Mouse (Mus musculus) heart, adult 18-20 months (tissue): ENCODE results near the gene Atg2a. TPM values are rescaled to one million over a fixed set of nuclear protein-coding genes. Genes with fewer than 3 reads are reported as not detected.
"Not testable (repeated sequence)": the region's sequence is repeated elsewhere in the genome, so short reads cannot be mapped to it uniquely, and the experiment has no call there.

Source experiments
- DNase-seq, 2 experiments: peaks; one replicate each; pipeline ENCODE4 v3.0.0; 2021 to 2022; ENCODE audit warnings: mixed read lengths in 1 of 2
- total RNA-seq, 2 experiments: library from RNA; stranded (reverse); gene quantifications; 2 replicates each; pipeline ENCODE4 v1.2.3; 2021

The Atg2a gene
- total RNA-seq, 2 experiments from 2014 or later, result 21.5 to 22.1 TPM

GRCm38 (mm10) chr19:6276426-6277421 lies 35.3 kb downstream of the Atg2a start, which contains the start of gene Ehd1:
Ehd1 (plus strand) TSS chr19:6276725.
- peak; percentile 97 to 99 for DNase-seq

- DNase-seq, result peak; percentile 90 to 95
These were observed 36.4 kb downstream of the Atg2a start for GRCm38 (mm10) chr19:6277661-6278438.

GRCm38 (mm10) chr19:6278439-6279073 lies 37.1 kb downstream of the Atg2a start:
- DNase-seq, result no peak

DNA sequence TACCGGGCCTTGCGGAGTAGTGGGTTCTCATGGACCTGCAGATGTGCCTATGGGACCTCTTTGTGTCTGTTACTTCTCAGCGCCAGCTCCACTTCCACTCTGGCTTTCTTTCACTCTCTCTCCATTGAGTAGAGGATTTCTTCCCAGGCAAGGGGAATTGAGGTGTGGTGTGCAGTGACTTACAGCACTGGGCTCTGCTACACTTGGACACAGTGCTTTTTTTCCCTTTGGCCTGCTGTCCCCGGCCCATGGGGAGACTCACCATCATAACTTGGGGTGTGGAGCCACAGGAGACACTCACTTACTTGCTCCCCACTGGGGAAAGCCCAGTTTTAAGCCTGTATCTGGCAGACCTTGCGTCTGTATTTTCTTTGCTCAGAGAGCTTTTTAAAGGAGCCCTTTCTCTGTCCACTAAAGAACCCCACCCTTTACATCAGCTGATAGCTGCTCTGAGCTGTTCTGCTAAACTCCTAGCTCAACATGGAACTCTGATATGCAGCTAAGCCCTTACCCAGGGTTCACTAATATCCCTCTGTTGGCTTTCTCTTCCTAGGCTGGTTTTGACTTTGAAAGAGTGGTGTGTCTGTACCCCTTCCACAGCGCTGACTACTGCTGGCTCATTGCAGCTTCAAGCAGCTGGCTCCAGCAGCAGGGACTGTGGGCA lies 38.1 kb downstream of the Atg2a start:
- peak in 1 of 2 experiments; percentile 56 for DNase-seq

DNA sequence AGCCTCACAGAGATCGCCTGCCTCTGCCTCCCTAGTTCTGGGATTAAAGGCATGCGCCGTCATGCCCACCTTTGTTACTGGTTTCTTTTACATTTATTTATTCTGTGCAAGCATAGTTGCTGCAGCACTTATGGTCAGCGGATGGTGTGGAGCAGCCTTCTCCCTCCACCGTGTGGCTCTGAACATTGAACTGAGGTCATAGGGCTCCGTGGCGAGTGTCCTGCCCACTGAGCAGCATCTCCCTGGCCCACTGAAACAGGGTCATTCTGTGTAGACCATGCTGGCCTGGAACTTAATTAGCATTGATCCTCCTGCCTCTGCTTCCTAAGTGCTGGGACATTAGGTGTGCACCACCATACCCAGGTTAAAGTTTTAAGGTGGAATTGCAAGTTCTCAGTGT lies 39.1 kb downstream of the Atg2a start:
- no peak for DNase-seq

DNA sequence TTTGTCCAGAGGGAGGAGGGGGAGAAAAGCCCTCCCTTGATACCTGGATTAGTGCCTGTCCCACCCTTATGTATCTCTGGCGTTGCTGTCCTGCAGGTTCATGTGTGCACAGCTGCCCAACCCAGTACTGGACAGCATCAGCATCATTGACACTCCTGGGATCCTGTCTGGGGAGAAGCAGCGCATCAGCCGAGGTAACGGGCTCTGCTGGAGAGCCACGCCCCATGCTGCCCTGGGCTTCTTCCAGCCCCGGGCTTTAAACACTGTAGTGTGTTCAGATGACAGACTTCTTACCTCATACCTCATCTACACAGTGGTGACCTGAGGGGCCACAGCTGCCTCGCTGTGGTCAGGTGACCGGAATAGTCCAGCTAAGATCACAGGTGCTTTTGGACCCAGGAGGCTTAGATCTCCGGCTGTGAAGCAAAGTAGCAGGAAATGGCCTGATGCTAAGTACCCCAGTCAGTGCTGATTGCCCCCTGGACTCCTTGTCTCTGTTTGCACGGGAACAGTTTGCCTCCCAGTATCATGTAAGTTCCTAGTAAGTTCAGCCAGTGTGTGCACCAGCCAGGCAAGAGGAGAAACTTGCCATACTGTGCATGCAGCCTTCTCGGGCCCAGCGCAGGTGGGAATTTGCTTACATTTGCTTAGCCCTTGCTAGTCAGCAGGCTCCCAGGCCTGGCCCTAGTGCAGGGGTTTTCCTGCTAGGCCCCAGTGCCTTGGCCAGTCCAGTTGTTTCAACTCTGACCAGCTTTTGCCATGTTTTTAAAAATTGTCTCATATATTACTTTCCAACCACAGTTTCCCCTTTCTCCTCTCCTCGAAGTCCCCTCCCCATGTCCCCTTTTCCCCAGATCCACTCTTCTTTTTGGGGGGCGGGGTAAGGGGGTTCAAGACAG lies 39.9 kb downstream of the Atg2a start:
- DNase-seq, result no peak

- DNase-seq, result no peak
These were observed 41.5 kb downstream of the Atg2a start for GRCm38 (mm10) chr19:6283001-6283400.

DNA sequence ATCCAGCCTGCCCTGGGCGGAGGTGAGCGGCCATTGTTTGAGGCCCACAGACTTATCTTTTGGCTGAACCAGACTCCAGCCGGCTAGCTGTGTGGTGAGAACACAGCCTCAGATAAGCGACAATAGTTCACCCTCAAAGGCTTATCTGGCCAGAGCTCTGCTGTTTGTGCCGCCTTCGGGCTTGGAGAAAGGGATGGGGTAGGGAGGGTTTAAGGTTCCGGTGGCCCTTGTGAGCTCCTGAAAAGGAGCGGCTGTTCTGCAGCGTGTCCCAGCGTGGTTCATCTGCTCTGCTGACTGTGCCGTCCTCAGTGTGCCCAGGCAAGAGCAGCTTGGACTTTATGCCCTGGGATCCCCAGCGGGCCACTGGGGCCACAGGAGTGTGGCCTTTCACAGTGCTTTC lies 43.0 kb downstream of the Atg2a start:
- peak; percentile 58 to 79 for DNase-seq

GRCm38 (mm10) chr19:6285226-6285625 lies 43.8 kb downstream of the Atg2a start:
- DNase-seq, result peak in 1 of 2 experiments; percentile 46

DNA sequence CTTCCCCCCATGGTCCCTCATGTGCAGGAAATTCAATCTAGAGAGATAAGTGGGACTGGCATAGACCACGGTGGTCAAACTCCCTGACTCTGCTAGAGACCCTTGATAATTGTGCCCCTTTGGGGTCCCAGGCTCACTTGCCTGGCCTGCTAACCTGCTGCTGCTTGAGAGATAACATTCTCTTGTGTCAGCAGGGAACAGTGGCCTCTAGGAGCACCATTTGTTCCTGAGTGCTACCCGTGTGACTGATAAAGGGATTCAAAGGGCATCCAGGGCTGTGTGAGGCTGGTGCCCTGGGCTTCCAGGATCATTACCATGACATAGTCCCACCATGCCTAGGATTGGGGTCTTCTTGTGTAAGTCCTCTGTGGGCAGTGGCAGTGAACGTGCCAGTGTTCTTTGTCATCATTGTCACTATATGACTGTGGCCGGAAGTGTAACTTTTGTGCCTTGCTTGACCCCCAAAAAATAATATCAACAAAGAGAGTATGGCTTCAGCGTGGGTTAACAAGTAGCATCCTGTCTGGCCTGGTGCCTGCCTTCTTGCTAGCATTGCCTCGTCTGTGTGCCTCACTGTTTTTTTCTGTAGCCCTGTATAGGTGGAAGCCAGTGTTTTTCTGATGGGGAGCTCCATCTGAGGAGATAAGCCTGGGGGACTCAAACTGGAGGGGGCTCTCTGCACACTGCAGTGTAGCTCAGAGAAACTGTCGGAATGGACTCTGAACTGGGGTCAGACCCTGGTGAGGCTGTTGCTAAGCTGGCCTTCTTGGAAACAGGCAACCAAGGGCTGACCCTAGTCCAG lies 44.4 kb downstream of the Atg2a start:
- peak in 1 of 2 experiments; percentile 65 for DNase-seq

- DNase-seq, result peak; percentile 82 to 87
These were observed 45.2 kb downstream of the Atg2a start for GRCm38 (mm10) chr19:6286434-6287401.

GRCm38 (mm10) chr19:6288236-6288894 lies 46.9 kb downstream of the Atg2a start:
- peak; percentile 67 to 77 for DNase-seq

GRCm38 (mm10) chr19:6289696-6290238 lies 48.3 kb downstream of the Atg2a start:
- DNase-seq, result no peak

DNA sequence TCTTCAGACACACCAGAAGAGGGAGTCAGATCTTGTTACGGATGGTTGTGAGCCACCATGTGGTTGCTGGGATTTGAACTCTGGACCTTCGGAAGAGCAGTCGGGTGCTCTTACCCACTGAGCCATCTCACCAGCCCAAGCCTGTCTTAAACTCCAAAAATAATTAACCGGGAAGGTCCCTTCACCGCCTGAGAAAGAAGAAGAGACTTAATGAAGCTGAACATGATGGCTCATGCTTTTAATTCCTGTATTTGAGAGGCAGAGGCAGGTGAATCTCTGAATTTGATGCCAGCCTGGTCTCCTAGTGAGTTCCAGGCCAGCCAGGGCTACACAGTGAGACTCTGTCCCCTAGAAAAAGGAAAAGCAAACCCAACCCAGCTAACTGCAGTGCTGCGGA lies 49.2 kb downstream of the Atg2a start:
- DNase-seq, result not testable (repeated sequence)

DNA sequence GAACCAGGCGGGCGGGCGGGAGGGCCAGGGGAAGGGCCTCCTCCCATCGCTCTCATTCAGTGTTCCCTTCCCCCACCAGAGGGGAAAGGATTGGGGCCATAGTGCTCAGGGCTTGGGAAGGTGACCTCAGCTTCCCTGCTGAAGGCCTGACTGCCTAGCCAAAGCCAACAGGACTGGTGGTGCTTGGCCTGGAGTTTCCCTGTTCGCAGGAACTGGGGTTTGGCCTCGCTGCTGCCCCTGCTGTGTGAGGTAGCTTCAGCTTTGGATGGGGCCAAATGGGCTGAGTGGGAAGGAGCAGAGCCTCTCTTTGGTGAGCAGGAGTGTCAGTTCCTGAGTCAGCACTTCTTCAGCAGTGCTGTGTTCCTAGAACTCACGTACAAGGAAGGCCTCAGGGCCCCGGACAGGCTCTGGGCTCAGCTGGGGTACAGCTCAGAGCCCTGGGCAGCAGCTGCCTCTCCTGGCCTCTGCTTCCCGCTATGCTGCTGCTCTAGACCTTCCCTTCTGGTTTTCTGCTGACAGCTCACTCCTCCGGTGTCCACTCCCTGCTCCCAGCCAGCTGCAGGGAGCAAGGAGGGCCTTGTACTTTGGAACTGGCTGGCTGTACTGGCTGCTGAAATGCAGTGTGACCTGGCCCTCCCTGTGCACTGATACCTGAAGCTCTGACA lies 49.8 kb downstream of the Atg2a start:
- DNase-seq, result peak; percentile 72 to 87

GRCm38 (mm10) chr19:6292262-6292661 lies 50.8 kb downstream of the Atg2a start:
- peak in 1 of 2 experiments; percentile 55 for DNase-seq

DNA sequence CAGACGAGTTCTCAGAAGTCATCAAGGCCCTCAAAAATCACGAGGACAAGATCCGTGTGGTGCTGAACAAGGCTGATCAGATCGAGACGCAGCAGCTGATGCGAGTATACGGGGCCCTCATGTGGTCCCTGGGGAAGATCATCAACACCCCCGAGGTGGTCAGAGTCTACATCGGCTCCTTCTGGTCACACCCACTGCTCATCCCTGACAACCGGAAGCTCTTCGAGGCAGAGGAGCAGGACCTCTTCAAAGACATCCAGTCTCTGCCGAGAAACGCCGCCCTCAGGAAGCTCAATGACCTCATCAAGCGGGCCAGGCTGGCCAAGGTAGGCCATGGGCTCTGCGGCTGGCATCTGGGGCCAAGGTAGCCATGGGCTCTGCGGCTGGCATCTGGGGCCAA lies 52.8 kb downstream of the Atg2a start:
- DNase-seq, result no peak
